Mouse (Mus musculus) fibroblast of lung, adult 2 months (primary cell): ENCODE measurements around the gene Gm20816.
"Not testable (repeated sequence)": the region's sequence is repeated elsewhere in the genome, so short reads cannot be mapped to it uniquely, and the experiment has no call there.

Source experiments
- DNase-seq: peaks from one replicate; pipeline ENCODE4 v3.0.0-alpha.2; 2011; ENCODE audit warnings: low read depth

Gm20816 gene

DNA sequence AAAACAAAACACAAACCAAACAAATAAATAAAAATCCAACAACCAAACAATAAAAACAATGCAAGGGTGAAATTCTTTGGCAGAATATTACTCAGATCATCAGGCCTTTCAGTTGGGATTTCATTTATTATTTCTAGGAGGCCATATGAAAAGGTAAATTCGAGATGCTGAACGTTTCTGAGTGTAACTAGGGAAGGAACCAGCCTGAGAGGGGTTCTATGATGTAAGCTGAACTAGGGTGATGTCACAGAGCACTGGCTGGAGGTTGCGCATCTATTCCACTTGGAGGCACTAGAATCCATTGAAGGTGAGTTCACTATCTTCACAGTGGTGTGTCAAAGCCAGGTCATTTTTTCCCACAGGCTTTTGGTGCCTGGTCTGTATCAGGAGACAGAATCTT, at the start of gene Gm20816:
Gene Gm20816, plus strand, starts transcription at position 301 of the 400 bp plus-strand sequence.
- not testable (repeated sequence) for DNase-seq
